In the genomic region with DNA sequence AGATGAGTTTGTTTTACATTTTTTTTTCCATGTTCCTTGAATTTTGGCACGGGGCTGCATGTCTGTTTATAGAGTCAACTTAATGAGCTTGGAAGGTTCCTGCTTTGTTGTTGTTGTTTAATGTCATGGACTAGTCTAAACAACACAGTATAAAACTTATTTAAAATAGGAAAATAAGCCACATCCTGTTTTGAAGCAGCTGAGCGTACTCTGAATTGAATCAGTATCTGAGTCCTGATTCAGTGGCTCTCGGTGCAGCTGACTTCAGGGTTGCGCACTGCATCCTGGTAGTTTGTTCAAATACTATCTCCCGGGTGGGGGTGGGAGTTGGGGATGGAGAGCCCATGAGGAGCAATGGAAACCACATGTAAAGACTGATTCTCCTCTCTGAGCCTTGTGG, we compare ENCODE assay signal across 27 mouse cellular contexts. TPM values are rescaled to one million over a fixed set of nuclear protein-coding genes. Genes with fewer than 3 reads are reported as not detected.
DNase-seq lines count a peak whose midpoint lies in the region; ATAC-seq and TF ChIP-seq lines count a peak whose summit lies in the region.
"Had no signal": no experiment of that assay in that cellular context is flagged by ENCODE, and none has a peak within 500 bp of the region (broad histone marks: within the 10 kb centered on the region; RNA-seq: fewer than 3 reads in every experiment).

No protein-coding gene starts in this region.

- peak; percentile 27; the same call in 1 of the 2 replicates for ATAC-seq in kidney, embryonic 16.5 days (ENCODE audit: low FRiP score, low TSS enrichment)
- ATAC-seq in liver, postnatal 0 days, result no peak
- peak; percentile 66 for ATAC-seq in lung, embryonic 16.5 days (ENCODE audit: low read depth)
- ATAC-seq: forebrain, embryonic 13.5 days; forebrain, embryonic 16.5 days; Patski had no signal

- no peaks in the 10 kb centered on the region for H3K36me3 ChIP-seq in kidney, embryonic 16.5 days (ENCODE audit: insufficient read depth, low read length)
- H3K36me3 ChIP-seq in liver, adult 2 months (ENCODE audit: control insufficient read depth, insufficient read depth, low read length), result no peaks in the 10 kb centered on the region
- H3K36me3 ChIP-seq in liver, postnatal 0 days (replicated peaks; ENCODE audit: insufficient read depth, low read length), result no peaks in the 10 kb centered on the region
- H3K36me3 ChIP-seq in lung, embryonic 16.5 days (ENCODE audit: control insufficient read depth, insufficient read depth, low read length), result no peaks in the 10 kb centered on the region
- H3K36me3 ChIP-seq: forebrain, embryonic 10.5 days; G1E; heart, embryonic 10.5 days; heart, embryonic 13.5 days had no signal

- TF ChIP-seq POLR2A in liver, adult 2 months (IDR thresholded peaks at IDR 0.05; ENCODE audit: extremely low read depth, insufficient read depth, low read length), result no peak

- no peak overlapping the region for H3K9ac ChIP-seq in kidney, embryonic 16.5 days (replicated peaks; ENCODE audit: low read length)
- H3K9ac ChIP-seq in liver, adult 2 months (ENCODE audit: low read depth, low read length), result no peak overlapping the region
- H3K9ac ChIP-seq in liver, postnatal 0 days (replicated peaks), result no peak overlapping the region
- no peak overlapping the region for H3K9ac ChIP-seq in lung, embryonic 16.5 days (ENCODE audit: low read length)
- H3K9ac ChIP-seq: forebrain, embryonic 13.5 days; heart, embryonic 13.5 days; hindbrain, embryonic 14.5 days had no signal

- no peak overlapping the region for H3K4me2 ChIP-seq in kidney, embryonic 16.5 days (replicated peaks; ENCODE audit: low read depth, low read length)
- H3K4me2 ChIP-seq in liver, postnatal 0 days (ENCODE audit: low read depth, low read length), result no peak overlapping the region
- H3K4me2 ChIP-seq in lung, embryonic 16.5 days (ENCODE audit: low read depth, low read length), result no peak overlapping the region
- H3K4me2 ChIP-seq: forebrain, embryonic 13.5 days; heart, embryonic 13.5 days; hindbrain, embryonic 14.5 days had no signal

- H3K27me3 ChIP-seq in kidney, embryonic 16.5 days (ENCODE audit: insufficient read depth, low read length), result no peaks in the 10 kb centered on the region
- H3K27me3 ChIP-seq in liver, adult 2 months (ENCODE audit: control insufficient read depth, insufficient read depth, low read length), result no peaks in the 10 kb centered on the region
- H3K27me3 ChIP-seq in liver, postnatal 0 days (ENCODE audit: insufficient read depth, low read length), result no peaks in the 10 kb centered on the region
- H3K27me3 ChIP-seq in lung, embryonic 16.5 days (ENCODE audit: control insufficient read depth, insufficient read depth, low read depth, low read length), result no peaks in the 10 kb centered on the region
- H3K27me3 ChIP-seq: CH12.LX; forebrain, embryonic 13.5 days; heart, embryonic 13.5 days; Patski had no signal

- H3K79me2 ChIP-seq in liver, adult 2 months (ENCODE audit: control insufficient read depth, insufficient read depth, low read length), result no peaks in the 10 kb centered on the region

- no peak overlapping the region; the same call in 1 of the 2 replicates for H3K27ac ChIP-seq in kidney, embryonic 16.5 days (ENCODE audit: low read length)
- H3K27ac ChIP-seq in liver, adult 2 months (replicated peaks; ENCODE audit: insufficient read depth, low read depth, low read length), result 0 out of 2 replicates have a peak overlapping the region, but pooled peaks have one; percentile 8
- no peak overlapping the region for H3K27ac ChIP-seq in liver, postnatal 0 days (ENCODE audit: low read depth)
- 0 out of 2 replicates have a peak overlapping the region, but pooled peaks have one; percentile 41 for H3K27ac ChIP-seq in lung, embryonic 16.5 days (ENCODE audit: low read length)
- H3K27ac ChIP-seq: forebrain, embryonic 10.5 days; forebrain, embryonic 13.5 days; heart, adult 2 months; heart, embryonic 10.5 days; heart, embryonic 13.5 days; hindbrain, embryonic 14.5 days had no signal

- TF ChIP-seq EP300 in liver, postnatal 0 days (IDR thresholded peaks at IDR 0.05; ENCODE audit: low read depth), result no peak

- H3K9me3 ChIP-seq in kidney, embryonic 16.5 days (ENCODE audit: low read length), result no peaks in the 10 kb centered on the region
- no peaks in the 10 kb centered on the region for H3K9me3 ChIP-seq in liver, postnatal 0 days (ENCODE audit: low read length)
- no peaks in the 10 kb centered on the region for H3K9me3 ChIP-seq in lung, embryonic 16.5 days (ENCODE audit: control insufficient read depth, low read length)
- H3K9me3 ChIP-seq: forebrain, embryonic 10.5 days; forebrain, embryonic 13.5 days; G1E; heart, embryonic 10.5 days; heart, embryonic 13.5 days had no signal

- peaks cover 5% of the 10 kb centered on the region; the same call in 1 of the 2 replicates for H3K4me1 ChIP-seq in kidney, embryonic 16.5 days (ENCODE audit: insufficient read depth, low read length)
- H3K4me1 ChIP-seq in liver, adult 2 months (ENCODE audit: control insufficient read depth, insufficient read depth, low read length), result no peaks in the 10 kb centered on the region
- no peaks in the 10 kb centered on the region for H3K4me1 ChIP-seq in liver, postnatal 0 days (ENCODE audit: insufficient read depth)
- H3K4me1 ChIP-seq in lung, embryonic 16.5 days (replicated peaks; ENCODE audit: control insufficient read depth, insufficient read depth, low read length), result no peaks in the 10 kb centered on the region
- H3K4me1 ChIP-seq: forebrain, embryonic 13.5 days; heart, embryonic 10.5 days; heart, embryonic 13.5 days had no signal

- 68% methylated on average over 5 of the region's 5 CpGs for WGBS in kidney, embryonic 16.5 days
- WGBS in liver, adult 2 months, result 55% methylated on average over 5 of the region's 5 CpGs
- WGBS in liver, postnatal 0 days (ENCODE audit: insufficient replicate concordance), result 56% methylated on average over 5 of the region's 5 CpGs
- 43% methylated on average over 5 of the region's 5 CpGs for WGBS in lung, embryonic 16.5 days

- no peak for TF ChIP-seq CTCF in liver, adult 2 months (IDR thresholded peaks at IDR 0.05; ENCODE audit: low read depth, low read length)
- no peak for TF ChIP-seq CTCF in liver, postnatal 0 days (IDR thresholded peaks at IDR 0.05; ENCODE audit: low read depth)

- DNase-seq in kidney, postnatal 14 days, result no peak
- DNase-seq in liver, adult 2 months (ENCODE audit: extremely low read depth, low read depth, low spot score), result no peak
- DNase-seq in liver, postnatal 0 days, result no peak
- DNase-seq in lung, postnatal 14 days, result no peak
- DNase-seq: adrenal gland, postnatal 10 days; adrenal gland, postnatal 36 days; B cell, adult 2 months; cerebellum, adult 18-20 months; cerebellum, adult 9-10 months; cerebellum, postnatal 14 days; gastrocnemius, postnatal 10 days; gastrocnemius, postnatal 36 days; heart, adult 2 months; heart, postnatal 14 days; heart, postnatal 4 days had no signal

- H3K4me3 ChIP-seq in kidney, embryonic 16.5 days (ENCODE audit: low read length), result no peak overlapping the region
- no peak overlapping the region for H3K4me3 ChIP-seq in liver, adult 2 months (ENCODE audit: insufficient read depth, low read depth, low read length)
- no peak overlapping the region for H3K4me3 ChIP-seq in liver, postnatal 0 days (ENCODE audit: low read depth, low read length)
- no peak overlapping the region for H3K4me3 ChIP-seq in lung, embryonic 16.5 days (ENCODE audit: low read length)
- H3K4me3 ChIP-seq: forebrain, embryonic 10.5 days; forebrain, embryonic 13.5 days; heart, adult 2 months; heart, embryonic 10.5 days; heart, embryonic 13.5 days had no signal

RNA-seq across cellular contexts. Expression of a gene that starts 48.5 kb away (rescaled TPM):
- 1.3 and 2.2 TPM in 2 replicates for polyA plus RNA-seq in kidney, embryonic 16.5 days (2015; fragmentation: Nextera tagmentation; extraction: Ambion mirVana)
- 2.9 and 4.0 TPM in 2 replicates for total RNA-seq in liver, adult 2 months (2014; rRNA removed)
- 2.6 and 3.3 TPM in 2 replicates for polyA plus RNA-seq in liver, adult 2 months (2012; rRNA removed)
- 0.31 and 0.33 TPM in 2 replicates for polyA plus RNA-seq in liver, postnatal 0 days (2015; fragmentation: Nextera tagmentation; extraction: Ambion mirVana)
- 1.3 and 1.6 TPM in 2 replicates for polyA plus RNA-seq in lung, embryonic 16.5 days (2015; fragmentation: Nextera tagmentation; extraction: Ambion mirVana)
- total RNA-seq: granulocyte monocyte progenitor cell, adult 5-6 weeks had no signal
- polyA plus RNA-seq: G1E had no signal

Comparison
In these comparisons a context has a peak if more than half of its experiments do, and no peak if none do; other contexts are left out.
1. H3K27ac ChIP-seq: peak in liver, adult 2 months (single experiment) and lung, embryonic 16.5 days (single experiment); none in kidney, embryonic 16.5 days (single experiment) and liver, postnatal 0 days (single experiment).